Mouse (Mus musculus): ENCODE measurements around the gene Tm4sf4.

Gene Tm4sf4

GRCm38 (mm10) chr3:57474421-57474820, 49.3 kb downstream of the Tm4sf4 start:
- DNase-seq (ENCODE audit: low read depth, low spot score), result no peak

GRCm38 (mm10) chr3:57480640-57481039, 55.5 kb downstream of the Tm4sf4 start:
- DNase-seq (ENCODE audit: low read depth, low spot score), result no peak

GRCm38 (mm10) chr3:57481981-57482380, 56.9 kb downstream of the Tm4sf4 start:
- DNase-seq (ENCODE audit: low read depth, low spot score), result no peak

- DNase-seq (ENCODE audit: low read depth, low spot score), result no peak
Measured at GRCm38 (mm10) chr3:57486068-57486467, 61.0 kb downstream of the Tm4sf4 start.

GRCm38 (mm10) chr3:57487455-57488153, 62.5 kb downstream of the Tm4sf4 start:
- DNase-seq (ENCODE audit: low read depth, low spot score), result no peak

Data from retina, adult 2 months (tissue).